In genomic region chr11:101176117-101176691, GRCm38 (mm10) we compare ENCODE assay signal across 8 mouse cellular contexts. TPM values are rescaled to one million over a fixed set of nuclear protein-coding genes. Genes with fewer than 3 reads are reported as not detected.
DNase-seq lines count a peak whose midpoint lies in the region; ATAC-seq and TF ChIP-seq lines count a peak whose summit lies in the region.

No protein-coding gene starts in this region.

- no peaks in the 10 kb centered on the region for H3K36me3 ChIP-seq in kidney, adult 2 months (ENCODE audit: control insufficient read depth, insufficient read depth, low read length)
- H3K36me3 ChIP-seq in forebrain, embryonic 11.5 days (ENCODE audit: control insufficient read depth, insufficient read depth, low read length): no peaks in the 10 kb centered on the region
- no peaks in the 10 kb centered on the region for H3K36me3 ChIP-seq in intestine, embryonic 15.5 days

- H3K27ac ChIP-seq in kidney, adult 2 months (ENCODE audit: insufficient read depth, low read depth, low read length): no peak overlapping the region
- no peak overlapping the region for H3K27ac ChIP-seq in forebrain, embryonic 11.5 days (ENCODE audit: low read depth, low read length)
- no peak overlapping the region for H3K27ac ChIP-seq in intestine, embryonic 15.5 days

- H3K27me3 ChIP-seq in kidney, adult 2 months (replicated peaks; ENCODE audit: control insufficient read depth, insufficient read depth, low read length): no peaks in the 10 kb centered on the region
- H3K27me3 ChIP-seq in forebrain, embryonic 11.5 days (ENCODE audit: control insufficient read depth, insufficient read depth, low read length): peaks cover 64% of the 10 kb centered on the region
- H3K27me3 ChIP-seq in intestine, embryonic 15.5 days (replicated peaks): peaks cover 25% of the 10 kb centered on the region

- no peak for TF ChIP-seq POLR2A in kidney, adult 2 months (IDR thresholded peaks at IDR 0.05; ENCODE audit: low read depth, low read length)

- no peak for ATAC-seq in forebrain, embryonic 11.5 days (replicated peaks; ENCODE audit: low FRiP score)
- no peak for ATAC-seq in intestine, embryonic 15.5 days

- peak overlapping the region; percentile 45 for H3K4me2 ChIP-seq in forebrain, embryonic 11.5 days (ENCODE audit: low read depth, low read length, severe bottlenecking)
- H3K4me2 ChIP-seq in intestine, embryonic 15.5 days (replicated peaks): peak overlapping the region; percentile 65

- H3K4me3 ChIP-seq in kidney, adult 2 months (ENCODE audit: insufficient read depth, low read depth, low read length): no peak overlapping the region
- H3K4me3 ChIP-seq in forebrain, embryonic 11.5 days (ENCODE audit: low read depth, low read length): peak overlapping the region; percentile 21
- H3K4me3 ChIP-seq in intestine, embryonic 15.5 days (replicated peaks): peak overlapping the region; percentile 28

- peak; percentile 47 for DNase-seq in kidney, adult 2 months
- DNase-seq in kidney, adult 18-20 months: no peak
- DNase-seq in adrenal gland, postnatal 25 days: peak; percentile 52
- peak; percentile 71 for DNase-seq in forebrain, embryonic 11.5 days (ENCODE audit: low spot score)
- peak; percentile 66 for DNase-seq in lung, postnatal 10 days
- peak; percentile 24 for DNase-seq in yolk sac, embryonic 10.5 days (ENCODE audit: low spot score)
- DNase-seq in urinary bladder, postnatal 14 days (ENCODE audit: low spot score): no peak

- no peaks in the 10 kb centered on the region for H3K9me3 ChIP-seq in forebrain, embryonic 11.5 days (ENCODE audit: control insufficient read depth, low read length)
- H3K9me3 ChIP-seq in intestine, embryonic 15.5 days: no peaks in the 10 kb centered on the region

- 4% methylated on average over 25 of the region's 25 CpGs for WGBS in kidney, adult 2 months
- WGBS in forebrain, embryonic 11.5 days: under 1% methylated on average over 25 of the region's 25 CpGs
- WGBS in intestine, embryonic 15.5 days: under 1% methylated on average over 25 of the region's 25 CpGs

- H3K4me1 ChIP-seq in kidney, adult 2 months (ENCODE audit: control insufficient read depth, insufficient read depth, low read length): peaks cover 22% of the 10 kb centered on the region; the same call in 1 of the 2 replicates
- H3K4me1 ChIP-seq in forebrain, embryonic 11.5 days (replicated peaks; ENCODE audit: control insufficient read depth, insufficient read depth, low read length): peaks cover 26% of the 10 kb centered on the region
- peaks cover 47% of the 10 kb centered on the region for H3K4me1 ChIP-seq in intestine, embryonic 15.5 days (replicated peaks)

- peak; percentile 44; the same call in 1 of the 2 replicates for TF ChIP-seq CTCF in kidney, adult 2 months (conservative IDR thresholded peaks at IDR 0.05; ENCODE audit: insufficient read depth, insufficient read length, low read depth, low read length)

- H3K9ac ChIP-seq in forebrain, embryonic 11.5 days (ENCODE audit: low read length): no peak overlapping the region; the same call in 1 of the 2 replicates
- 0 out of 2 replicates have a peak overlapping the region, but pooled peaks have one; percentile 18 for H3K9ac ChIP-seq in intestine, embryonic 15.5 days

RNA-seq across cellular contexts. Expression of gene Ccr10, which starts 1.0 kb away (rescaled TPM):
- polyA plus RNA-seq in kidney, adult 2 months (2012; rRNA removed): 0.33 and 0.34 TPM in 2 replicates
- 0.18 TPM in 1 of 2 replicates, not detected in the other for total RNA-seq in adrenal gland, postnatal 25 days (2021)
- 0.17 TPM in 1 of 2 replicates, not detected in the other for polyA plus RNA-seq in forebrain, embryonic 11.5 days (2014; fragmentation: Nextera tagmentation; extraction: Ambion mirVana)
- 0.25 and 0.36 TPM in 2 replicates for polyA plus RNA-seq in intestine, embryonic 15.5 days (2015; fragmentation: Nextera tagmentation; extraction: Ambion mirVana)

RNA-seq across cellular contexts. Expression of gene Plekhh3, which starts 5.1 kb away (rescaled TPM):
- 19.3 and 22.7 TPM in 2 replicates for polyA plus RNA-seq in kidney, adult 2 months (2012; rRNA removed)
- 31.1 and 36.4 TPM in 2 replicates for total RNA-seq in adrenal gland, postnatal 25 days (2021)
- 7.9 and 9.1 TPM in 2 replicates for polyA plus RNA-seq in forebrain, embryonic 11.5 days (2014; fragmentation: Nextera tagmentation; extraction: Ambion mirVana)
- 11.1 and 12.7 TPM in 2 replicates for polyA plus RNA-seq in intestine, embryonic 15.5 days (2015; fragmentation: Nextera tagmentation; extraction: Ambion mirVana)

RNA-seq across cellular contexts. Expression of gene Cntnap1, which starts 5.9 kb away (rescaled TPM):
- 3.4 and 3.6 TPM in 2 replicates for polyA plus RNA-seq in kidney, adult 2 months (2012; rRNA removed)
- 6.6 and 9.1 TPM in 2 replicates for total RNA-seq in adrenal gland, postnatal 25 days (2021)
- polyA plus RNA-seq in forebrain, embryonic 11.5 days (2014; fragmentation: Nextera tagmentation; extraction: Ambion mirVana): 0.35 and 0.55 TPM in 2 replicates
- polyA plus RNA-seq in intestine, embryonic 15.5 days (2015; fragmentation: Nextera tagmentation; extraction: Ambion mirVana): 0.82 and 1.0 TPM in 2 replicates

RNA-seq across cellular contexts. Expression of gene Tubg2, which starts 20.5 kb away (rescaled TPM):
- polyA plus RNA-seq in kidney, adult 2 months (2012; rRNA removed): 1.4 and 1.8 TPM in 2 replicates
- total RNA-seq in adrenal gland, postnatal 25 days (2021): 5.7 and 6.4 TPM in 2 replicates
- polyA plus RNA-seq in forebrain, embryonic 11.5 days (2014; fragmentation: Nextera tagmentation; extraction: Ambion mirVana): 3.9 and 4.5 TPM in 2 replicates
- 4.4 and 4.8 TPM in 2 replicates for polyA plus RNA-seq in intestine, embryonic 15.5 days (2015; fragmentation: Nextera tagmentation; extraction: Ambion mirVana)

RNA-seq across cellular contexts. Expression of gene Ezh1, which starts 50.1 kb away (rescaled TPM):
- polyA plus RNA-seq in kidney, adult 2 months (2012; rRNA removed): 44.8 and 48.5 TPM in 2 replicates
- 37.3 and 49.6 TPM in 2 replicates for total RNA-seq in adrenal gland, postnatal 25 days (2021)
- polyA plus RNA-seq in forebrain, embryonic 11.5 days (2014; fragmentation: Nextera tagmentation; extraction: Ambion mirVana): 10.5 and 12.8 TPM in 2 replicates
- 16.0 and 16.3 TPM in 2 replicates for polyA plus RNA-seq in intestine, embryonic 15.5 days (2015; fragmentation: Nextera tagmentation; extraction: Ambion mirVana)

Comparison
In these comparisons a context has a peak if more than half of its experiments do, and no peak if none do; other contexts are left out.
1. DNase-seq: peak in kidney, adult 2 months (single experiment), adrenal gland, postnatal 25 days (single experiment), forebrain, embryonic 11.5 days (single experiment), lung, postnatal 10 days (single experiment) and yolk sac, embryonic 10.5 days (single experiment); none in kidney, adult 18-20 months (single experiment) and urinary bladder, postnatal 14 days (single experiment).